Mouse (Mus musculus): ENCODE results near the gene Ppig.
A peak's percentile ranks its signal among the peaks of the same experiment; 100 is the strongest.

The Ppig gene

DNA sequence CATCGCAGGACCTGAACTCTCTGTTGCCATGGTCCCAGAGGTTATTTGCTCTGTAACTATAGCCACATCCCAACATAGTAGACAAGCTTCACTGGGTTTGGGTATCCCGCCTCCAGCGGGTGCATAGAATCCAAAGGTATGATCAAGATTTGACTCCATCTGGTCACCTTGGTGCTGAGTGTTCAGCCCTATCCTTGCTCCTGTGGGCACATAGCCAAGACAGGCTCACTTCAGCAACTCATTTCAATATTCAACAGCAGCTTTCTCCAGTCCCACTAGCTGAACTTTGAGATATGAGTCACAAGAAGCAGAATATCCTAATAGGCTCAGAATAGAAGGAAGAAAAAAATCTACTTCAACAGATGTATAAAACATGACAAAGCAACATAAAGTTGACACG lies 41.0 kb downstream of the Ppig start:
- DNase-seq (ENCODE audit: low spot score), result no peak

DNA sequence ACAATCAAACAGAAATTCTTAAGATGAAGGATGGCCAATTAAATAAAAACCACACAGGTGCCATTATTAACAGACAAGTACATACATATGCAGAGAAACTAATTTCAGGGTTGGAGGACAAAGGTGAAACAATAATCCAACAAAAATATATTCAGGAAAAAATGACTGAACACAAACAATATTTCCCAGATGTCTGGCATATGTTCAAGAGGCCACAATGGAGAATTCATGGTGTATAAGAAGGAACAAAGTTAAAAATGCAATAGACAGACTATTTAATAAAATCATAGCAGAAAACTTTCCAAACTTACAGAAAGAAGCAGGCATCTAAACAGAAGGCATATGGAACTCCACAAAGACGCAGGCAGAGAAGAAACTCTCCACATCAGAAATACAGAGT lies 42.4 kb downstream of the Ppig start:
- DNase-seq (ENCODE audit: low spot score), result no peak

DNA sequence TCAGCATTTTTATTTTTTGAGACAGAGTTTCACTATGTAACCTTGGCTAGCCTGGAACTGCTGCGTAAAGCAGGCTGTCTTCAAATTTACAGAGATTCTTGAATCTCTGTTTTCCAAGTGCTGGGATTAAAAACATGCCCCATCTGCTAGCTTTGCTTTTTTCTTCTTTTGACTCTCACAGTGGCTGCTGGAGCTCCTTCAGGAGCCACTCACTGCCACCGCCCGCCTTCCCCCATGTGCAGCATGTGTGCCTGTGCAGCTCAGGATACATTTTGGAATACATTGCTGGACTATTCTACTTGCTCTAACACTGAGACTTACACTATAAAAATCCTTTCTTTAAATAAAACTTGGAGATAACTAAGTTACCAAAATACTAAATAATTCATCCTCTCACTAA lies 51.0 kb downstream of the Ppig start:
- DNase-seq (ENCODE audit: low spot score), result no peak

DNA sequence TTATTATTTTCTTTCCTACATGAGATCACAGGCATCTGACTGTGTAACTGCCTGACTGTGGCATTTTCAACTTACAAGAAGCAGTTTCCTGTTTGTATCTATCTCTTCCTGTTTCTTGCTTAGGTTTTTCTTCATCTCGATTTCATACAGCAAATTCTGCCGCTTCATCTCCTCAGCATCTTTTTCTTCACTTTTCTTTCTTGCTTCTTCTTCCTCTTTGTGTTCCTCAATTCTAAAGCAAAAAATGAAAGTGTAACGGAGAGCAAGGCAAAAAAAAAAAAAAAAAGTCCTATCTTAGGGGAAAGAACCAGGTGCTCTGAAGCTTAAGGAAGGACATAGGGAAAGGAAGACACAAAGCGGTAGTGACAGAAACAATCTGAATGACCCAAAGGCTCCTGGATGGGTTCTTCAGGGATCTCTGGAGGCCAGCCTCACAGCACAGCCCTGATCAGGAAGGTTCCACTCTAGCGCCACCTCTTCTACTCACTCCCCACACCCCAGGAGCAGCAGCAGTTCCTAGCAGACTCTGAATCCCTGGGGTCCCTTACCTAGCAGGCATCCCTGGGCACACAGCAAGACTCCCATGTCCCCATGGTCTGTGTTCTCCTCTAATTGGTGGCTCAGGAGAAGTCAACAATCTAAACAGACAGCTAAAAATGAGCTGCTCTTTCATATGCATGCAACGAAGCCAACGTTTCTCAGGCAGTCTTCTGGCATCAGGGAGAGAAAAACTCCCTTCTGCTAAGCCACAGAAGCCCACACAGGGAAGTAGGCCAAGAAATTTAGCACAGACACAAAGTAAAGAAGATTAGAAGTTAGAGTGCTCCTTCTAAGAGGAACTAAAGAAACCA lies 55.9 kb downstream of the Ppig start:
- DNase-seq (ENCODE audit: low spot score), result no peak

DNA sequence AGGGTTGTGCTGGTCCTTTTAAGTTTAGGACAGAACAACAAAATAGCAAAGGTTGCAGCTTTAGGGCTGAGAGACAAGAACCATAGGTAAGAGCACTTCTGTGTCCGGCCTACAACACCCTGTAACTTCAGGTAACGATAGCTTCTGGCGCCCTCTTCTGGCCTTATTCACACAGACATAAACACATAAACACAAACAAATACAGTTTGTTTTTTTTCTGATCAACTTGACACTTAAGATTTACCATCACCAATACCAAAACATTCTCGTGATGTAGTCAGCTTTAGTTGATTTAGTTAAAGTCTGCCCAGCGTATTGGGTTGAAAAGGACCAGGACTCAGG lies 56.5 kb downstream of the Ppig start:
- DNase-seq (ENCODE audit: low spot score), result no peak

DNA sequence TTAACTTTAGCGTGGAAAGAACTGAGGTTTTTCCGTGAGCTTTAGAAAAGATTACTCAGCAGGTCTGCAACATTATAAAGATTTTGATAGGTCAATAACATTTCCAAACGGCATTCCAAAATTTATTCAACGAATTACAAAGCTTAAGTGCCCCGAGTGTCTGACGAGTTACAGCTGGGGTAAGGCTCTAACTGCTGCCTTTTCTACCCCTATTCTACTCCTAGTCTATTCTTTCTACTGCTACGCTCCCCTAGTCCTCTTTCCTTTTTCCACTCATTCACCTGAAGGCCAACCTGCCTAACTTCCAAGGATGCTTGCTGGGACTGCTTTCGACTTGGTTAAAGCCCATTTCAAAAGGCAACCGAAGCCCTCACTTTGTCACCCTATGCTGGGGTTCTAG lies 66.6 kb downstream of the Ppig start:
- DNase-seq (ENCODE audit: low spot score), result no peak

DNA sequence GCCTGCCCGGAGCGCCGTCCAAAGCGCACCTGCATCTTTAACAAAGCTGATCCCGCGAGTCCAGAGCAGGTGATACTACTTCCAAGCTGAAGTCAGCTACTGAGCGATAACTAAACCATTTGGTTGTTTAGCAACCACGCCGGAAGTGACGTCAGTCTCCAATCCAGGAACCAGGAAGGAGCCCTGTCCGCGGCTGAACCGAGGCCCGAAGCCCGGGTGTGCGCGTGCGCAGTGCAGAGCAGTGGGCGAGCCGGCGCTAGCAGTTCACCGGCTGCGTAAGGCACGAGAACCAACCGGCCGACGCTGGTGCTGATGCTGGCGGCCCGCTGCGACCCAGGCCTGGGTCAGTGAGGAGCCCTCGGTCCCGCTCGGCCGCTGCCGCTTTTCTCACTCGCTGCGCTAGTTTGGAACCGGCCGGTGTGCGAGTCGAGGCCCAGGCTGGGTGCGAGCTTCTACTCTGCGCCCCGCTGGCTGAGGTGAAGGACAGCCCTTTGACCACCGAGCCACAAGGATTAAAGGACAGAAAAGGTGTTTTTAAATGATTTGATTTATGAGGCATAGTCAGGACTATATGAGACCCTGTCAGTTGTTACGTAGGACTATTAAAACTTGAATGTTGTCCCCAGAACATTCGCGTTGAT lies 67.2 kb downstream of the Ppig start, which contains the start of the genes Ccdc173 and Phospho2:
Ccdc173 (minus strand) TSS at position 147 of the 641 bp plus-strand sequence.
Phospho2 (plus strand) TSS at position 195 of the 641 bp plus-strand sequence.
- peak; percentile 88 for DNase-seq (ENCODE audit: low spot score)

DNA sequence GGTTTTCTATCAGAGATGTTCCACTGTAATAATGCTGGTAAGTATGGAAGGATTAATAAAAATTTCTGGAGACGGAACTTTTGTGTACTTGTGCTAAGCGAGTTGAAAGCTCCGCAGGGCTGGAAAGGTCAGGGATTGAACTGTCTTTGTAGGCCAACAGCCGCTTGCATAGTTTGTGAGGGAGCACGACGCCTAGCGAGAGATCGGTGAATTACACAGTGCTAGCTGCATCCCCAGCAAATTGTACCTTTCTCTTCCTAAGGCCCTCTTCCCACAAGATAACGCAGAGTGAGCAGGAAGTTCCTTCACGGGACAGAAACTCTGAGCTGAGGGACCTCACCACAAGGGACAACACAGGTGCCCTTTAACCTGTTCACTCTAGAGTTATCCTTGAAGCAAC lies 67.9 kb downstream of the Ppig start:
- DNase-seq (ENCODE audit: low spot score), result peak; percentile 58

DNA sequence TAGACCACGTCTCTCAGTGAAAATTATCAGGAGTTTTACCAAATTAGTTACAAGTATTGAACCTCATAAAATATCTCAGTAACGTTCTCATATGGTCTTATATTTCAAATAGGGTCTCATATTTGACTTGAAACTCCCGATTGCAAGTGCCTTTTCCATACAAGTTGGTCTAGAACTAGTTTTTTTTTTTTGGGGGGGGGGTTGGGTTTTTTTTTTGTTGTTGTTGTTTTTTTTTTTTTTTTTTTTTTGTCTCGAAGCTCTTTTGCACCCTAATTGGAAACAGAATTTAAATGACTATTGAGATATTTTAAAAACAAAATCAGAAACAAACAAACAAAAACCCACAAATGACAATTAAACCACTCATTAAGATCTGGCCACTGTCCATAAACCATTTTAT lies 68.4 kb downstream of the Ppig start:
- DNase-seq (ENCODE audit: low spot score), result no peak

DNA sequence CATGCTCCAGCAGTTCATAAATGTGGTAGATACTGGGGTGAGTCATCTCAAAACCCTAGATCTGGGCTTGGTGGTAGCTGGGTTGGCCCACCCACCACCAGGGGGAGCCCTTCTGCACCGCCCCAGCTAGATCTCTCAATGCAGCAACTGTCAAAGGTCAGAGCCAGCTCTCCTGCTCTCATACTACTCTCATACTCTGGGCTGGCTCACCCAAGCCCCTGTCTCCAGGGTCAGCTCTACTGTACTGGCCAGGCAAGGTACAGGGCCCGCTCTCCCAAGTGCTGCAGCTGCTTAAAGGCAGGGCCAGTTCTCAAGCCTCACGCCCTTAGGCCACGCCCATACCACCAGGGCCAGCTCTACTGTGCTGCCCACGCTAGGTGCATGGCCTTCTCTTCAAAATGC lies 80.6 kb downstream of the Ppig start:
- no peak for DNase-seq (ENCODE audit: low spot score)
